Mouse (Mus musculus): Measurements from ENCODE around the gene Zxdb.
"Not testable (repeated sequence)": the region's sequence is repeated elsewhere in the genome, so short reads cannot be mapped to it uniquely, and the experiment has no call there.

Zxdb gene

GRCm38 (mm10) chrX:94724192-94724971 lies at the start of gene Zxdb:
Zxdb (plus strand) TSS chrX:94724569.
- DNase-seq, result not testable (repeated sequence)

GRCm38 (mm10) chrX:94674977-94675376 lies 49.4 kb upstream of the Zxdb start:
- DNase-seq, result no peak

- not testable (repeated sequence) for DNase-seq
Observed at GRCm38 (mm10) chrX:94681581-94681980, 42.8 kb upstream of the Zxdb start.

GRCm38 (mm10) chrX:94689593-94689992 lies 34.8 kb upstream of the Zxdb start:
- not testable (repeated sequence) for DNase-seq

- not testable (repeated sequence) for DNase-seq
Observed at GRCm38 (mm10) chrX:94706676-94707075, 17.7 kb upstream of the Zxdb start.

- not testable (repeated sequence) for DNase-seq
Observed at GRCm38 (mm10) chrX:94709752-94710151, 14.6 kb upstream of the Zxdb start.

GRCm38 (mm10) chrX:94724972-94725569 lies 702 bp downstream of the Zxdb start:
- peak in 1 of 2 experiments; percentile 1 for DNase-seq

- not testable (repeated sequence) for DNase-seq
Observed at GRCm38 (mm10) chrX:94725627-94726083, 1.3 kb downstream of the Zxdb start.

- no peak for DNase-seq
Observed at GRCm38 (mm10) chrX:94731596-94731995, 7.2 kb downstream of the Zxdb start.

GRCm38 (mm10) chrX:94753733-94754132 lies 29.4 kb downstream of the Zxdb start:
- DNase-seq, result no peak

GRCm38 (mm10) chrX:94759959-94760358 lies 35.6 kb downstream of the Zxdb start:
- no peak for DNase-seq

- DNase-seq, result no peak
Observed at GRCm38 (mm10) chrX:94773876-94774275, 49.5 kb downstream of the Zxdb start.
